Mouse (Mus musculus): Measurements from ENCODE around the gene Gm4767.
"Not testable (repeated sequence)": the region's sequence is repeated elsewhere in the genome, so short reads cannot be mapped to it uniquely, and the experiment has no call there.

The Gm4767 gene

DNA sequence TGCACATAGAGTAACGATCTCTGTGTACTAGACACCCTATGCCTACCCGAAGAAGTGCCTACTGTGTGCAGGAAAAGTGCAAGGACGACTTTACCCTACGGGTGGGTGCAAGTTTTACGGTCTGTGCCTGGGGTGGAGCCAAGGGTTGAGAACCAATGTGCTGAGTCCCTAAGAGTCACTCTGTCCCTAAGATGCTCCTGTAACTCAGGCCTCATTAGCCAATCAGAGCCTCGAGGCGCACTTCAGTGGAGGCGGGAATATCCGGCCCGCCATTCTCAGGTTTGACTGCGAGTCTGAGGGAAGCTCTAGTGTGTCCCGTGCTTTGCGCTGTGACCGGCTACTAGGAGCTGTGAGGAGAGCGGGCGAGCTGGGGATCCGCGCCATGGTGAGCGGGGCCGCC lies at the start of gene Gm4767:
Gm4767 (plus strand) TSS at position 288 of the 400 bp plus-strand sequence.
- DNase-seq (ENCODE audit: low read depth, low spot score): not testable (repeated sequence)

DNA sequence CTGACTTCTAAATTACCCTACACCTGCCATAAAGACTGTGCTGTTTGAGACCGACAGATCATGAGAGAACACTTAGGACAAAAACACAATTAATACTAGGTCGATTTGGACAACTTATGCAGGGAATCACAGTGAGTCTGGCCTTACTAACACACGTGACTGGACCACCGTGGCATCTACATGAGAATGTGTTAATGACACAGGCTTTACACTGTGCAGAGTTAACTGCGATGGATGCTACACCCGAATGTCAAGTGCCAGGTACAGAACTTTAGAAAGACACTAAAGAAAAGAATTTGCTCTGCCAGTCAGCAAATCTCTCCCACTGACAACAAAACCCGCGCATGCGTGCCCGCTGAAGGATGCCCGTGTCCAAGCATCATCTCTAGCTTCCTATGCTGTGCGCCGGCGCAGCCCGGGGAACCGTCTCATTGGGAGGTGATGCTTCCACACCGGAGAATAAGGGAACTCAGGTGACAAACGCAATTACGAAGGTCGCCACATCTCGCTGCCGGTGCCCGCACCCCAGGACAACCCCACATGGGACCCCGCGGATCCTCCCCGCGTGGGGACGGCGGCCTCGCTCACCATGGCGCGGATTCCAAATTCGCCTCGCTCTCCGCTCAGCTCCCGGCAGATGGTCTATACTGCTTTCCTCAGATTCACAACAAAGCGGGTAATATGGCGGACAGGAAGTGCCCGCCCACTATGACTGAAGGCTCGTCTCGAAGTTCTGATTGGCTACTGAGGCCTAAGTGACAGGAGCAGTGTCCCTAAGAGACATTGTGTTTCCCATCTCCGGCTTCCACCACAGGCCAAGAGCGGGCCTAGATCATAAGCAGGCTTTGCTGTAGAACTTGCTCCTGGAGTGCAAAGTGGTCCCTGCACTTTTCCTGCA lies 41.2 kb upstream of the Gm4767 start, which contains the start of gene Gm3055:
Gm3055 (minus strand) TSS at position 656 of the 898 bp plus-strand sequence.
- not testable (repeated sequence) for DNase-seq (ENCODE audit: low read depth, low spot score)

GRCm38 (mm10) chr10:81771404-81771777 lies 40.6 kb upstream of the Gm4767 start:
- not testable (repeated sequence) for DNase-seq (ENCODE audit: low read depth, low spot score)

- DNase-seq (ENCODE audit: low read depth, low spot score): not testable (repeated sequence)
Observed at GRCm38 (mm10) chr10:81846219-81846618, 34.2 kb downstream of the Gm4767 start.

DNA sequence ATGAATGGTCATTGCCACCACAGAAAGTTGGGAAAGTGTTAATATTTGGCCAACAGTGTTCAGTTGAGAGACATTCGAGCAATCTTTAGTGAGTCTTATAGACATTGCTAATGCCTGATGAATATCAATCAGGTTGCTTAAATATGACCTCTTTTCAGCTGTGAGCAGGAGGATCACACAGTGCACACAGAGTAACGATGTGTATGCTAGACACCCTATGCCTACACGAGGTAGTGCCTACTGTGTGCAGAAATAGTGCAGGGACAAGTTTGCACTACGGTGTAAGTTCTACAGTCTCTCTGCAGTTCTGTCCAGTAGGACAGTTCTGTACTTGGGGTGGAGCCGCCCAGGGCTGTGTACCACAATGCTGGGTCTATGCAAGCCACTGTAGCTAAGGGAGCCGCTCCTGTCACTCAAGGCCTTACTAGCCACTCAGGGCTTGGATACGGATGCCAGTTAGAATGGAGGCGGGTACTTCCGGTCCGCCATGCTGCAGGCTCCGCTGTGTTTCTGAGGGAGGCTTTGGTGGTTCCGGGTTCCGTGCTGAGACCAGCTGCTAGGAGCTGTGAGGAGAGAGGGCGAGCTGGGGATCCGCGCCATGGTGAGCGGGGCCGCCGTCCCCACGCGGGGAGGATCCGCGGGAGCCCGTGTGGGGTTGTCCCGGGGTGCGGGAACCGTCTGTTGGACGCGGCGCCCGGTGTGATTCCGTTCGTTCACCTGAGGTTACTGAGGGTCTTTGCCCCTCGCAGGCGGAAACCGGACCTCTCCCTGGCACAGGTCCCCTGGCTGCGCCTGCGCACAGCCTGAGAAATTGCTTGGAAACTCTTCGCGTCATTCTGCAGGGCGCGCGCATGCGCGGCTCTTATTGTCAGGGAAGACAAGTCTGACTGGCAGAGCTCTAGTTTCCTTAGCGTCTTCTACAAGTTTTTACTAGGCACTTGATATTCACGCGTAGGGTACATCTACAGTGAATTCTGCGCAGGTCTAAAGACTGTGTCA lies 51.7 kb downstream of the Gm4767 start, which contains the start of gene Gm32687:
Gm32687 (plus strand) TSS at position 526 of the 999 bp plus-strand sequence.
- not testable (repeated sequence) for DNase-seq (ENCODE audit: low read depth, low spot score)
